ENCODE assay signal across 8 mouse cellular contexts in genomic region chr7:67199412-67199811, GRCm38 (mm10). TPM values are rescaled to one million over a fixed set of nuclear protein-coding genes. Genes with fewer than 3 reads are reported as not detected.
DNase-seq lines count a peak whose midpoint lies in the region; ATAC-seq and TF ChIP-seq lines count a peak whose summit lies in the region.

No protein-coding gene starts in this region.

- no peaks in the 10 kb centered on the region for H3K4me1 ChIP-seq in forebrain, embryonic 10.5 days
- H3K4me1 ChIP-seq in forebrain, embryonic 12.5 days = no peaks in the 10 kb centered on the region
- no peaks in the 10 kb centered on the region for H3K4me1 ChIP-seq in cortical plate, adult 2 months (ENCODE audit: control insufficient read depth, insufficient read depth, low read length)
- H3K4me1 ChIP-seq in midbrain, embryonic 11.5 days (ENCODE audit: control insufficient read depth, insufficient read depth, low read length) = no peaks in the 10 kb centered on the region

- no peak overlapping the region for H3K27ac ChIP-seq in forebrain, embryonic 10.5 days
- H3K27ac ChIP-seq in forebrain, embryonic 12.5 days = no peak overlapping the region
- H3K27ac ChIP-seq in cortical plate, adult 2 months (ENCODE audit: insufficient read depth, low read length) = no peak overlapping the region
- no peak overlapping the region for H3K27ac ChIP-seq in midbrain, embryonic 11.5 days (ENCODE audit: low read depth, low read length)

- TF ChIP-seq POLR2A in cortical plate, adult 2 months (IDR thresholded peaks at IDR 0.05; ENCODE audit: extremely low read depth, insufficient read depth, low read length) = no peak

- no peaks in the 10 kb centered on the region for H3K36me3 ChIP-seq in forebrain, embryonic 10.5 days (replicated peaks)
- H3K36me3 ChIP-seq in forebrain, embryonic 12.5 days (replicated peaks) = no peaks in the 10 kb centered on the region
- H3K36me3 ChIP-seq in midbrain, embryonic 11.5 days (ENCODE audit: control insufficient read depth, insufficient read depth, low read length) = no peaks in the 10 kb centered on the region

- peak; percentile 91 for TF ChIP-seq CTCF in cortical plate, adult 2 months (IDR thresholded peaks at IDR 0.05; ENCODE audit: extremely low read depth, insufficient read depth, low read length)

- no peaks in the 10 kb centered on the region for H3K27me3 ChIP-seq in forebrain, embryonic 10.5 days (ENCODE audit: poor library complexity, severe bottlenecking)
- H3K27me3 ChIP-seq in forebrain, embryonic 12.5 days = no peaks in the 10 kb centered on the region
- no peaks in the 10 kb centered on the region for H3K27me3 ChIP-seq in midbrain, embryonic 11.5 days (ENCODE audit: control insufficient read depth, insufficient read depth, low read length)

- 24% methylated on average over 10 of the region's 10 CpGs for WGBS in forebrain, embryonic 10.5 days
- WGBS in forebrain, embryonic 12.5 days = 23% methylated on average over 10 of the region's 10 CpGs
- WGBS in midbrain, embryonic 11.5 days = 21% methylated on average over 10 of the region's 10 CpGs

- ATAC-seq in forebrain, embryonic 12.5 days (ENCODE audit: low FRiP score) = no peak
- ATAC-seq in midbrain, embryonic 11.5 days (ENCODE audit: low FRiP score) = no peak

- peak; percentile 58 for DNase-seq in forebrain, embryonic 10.5 days (ENCODE audit: extremely low spot score, low spot score)
- peak; percentile 28 for DNase-seq in adipocyte (ENCODE audit: low spot score)
- DNase-seq in heart, adult 8-10 months (ENCODE audit: low spot score) = peak; percentile 40
- peak; percentile 41 to 53 for DNase-seq in layer of hippocampus, postnatal 14 days (ENCODE audit: low spot score in 2 of 2)
- DNase-seq in midbrain, embryonic 11.5 days (ENCODE audit: low spot score, missing footprints) = peak; percentile 94
- DNase-seq in spleen, adult 12 weeks (ENCODE audit: low spot score) = peak; percentile 29

- no peaks in the 10 kb centered on the region for H3K9me3 ChIP-seq in forebrain, embryonic 10.5 days
- H3K9me3 ChIP-seq in forebrain, embryonic 12.5 days = no peaks in the 10 kb centered on the region
- no peaks in the 10 kb centered on the region for H3K9me3 ChIP-seq in midbrain, embryonic 11.5 days (ENCODE audit: control insufficient read depth, low read length)

- H3K4me2 ChIP-seq in forebrain, embryonic 12.5 days = no peak overlapping the region
- no peak overlapping the region for H3K4me2 ChIP-seq in midbrain, embryonic 11.5 days

- H3K9ac ChIP-seq in forebrain, embryonic 12.5 days = no peak overlapping the region
- H3K9ac ChIP-seq in midbrain, embryonic 11.5 days (ENCODE audit: low read length) = no peak overlapping the region

- H3K4me3 ChIP-seq in forebrain, embryonic 10.5 days = no peak overlapping the region
- no peak overlapping the region for H3K4me3 ChIP-seq in forebrain, embryonic 12.5 days (replicated peaks)
- H3K4me3 ChIP-seq in cortical plate, adult 2 months (ENCODE audit: insufficient read depth, low read length) = no peak overlapping the region
- H3K4me3 ChIP-seq in midbrain, embryonic 11.5 days (ENCODE audit: low read depth, low read length) = no peak overlapping the region

RNA-seq across cellular contexts. Expression of gene Lysmd4, which starts 22.9 kb away (rescaled TPM):
- polyA plus RNA-seq in forebrain, embryonic 10.5 days (2016; fragmentation: Nextera tagmentation; extraction: Ambion mirVana) = 11.2 and 12.6 TPM in 2 replicates
- polyA plus RNA-seq in forebrain, embryonic 12.5 days (2016; fragmentation: Nextera tagmentation; extraction: Ambion mirVana) = 18.2 and 22.5 TPM in 2 replicates
- polyA plus RNA-seq in cortical plate, adult 2 months (2012; rRNA removed) = 55.7 and 55.8 TPM in 2 replicates
- total RNA-seq in heart, adult 8-10 months (2022) = 10 to 100 TPM; 16.9 to 20.9 (median 19.3) TPM
- 10 to 100 TPM; 31.2 to 31.4 TPM for total RNA-seq in layer of hippocampus, postnatal 14 days (2021)
- 12.5 and 12.7 TPM in 2 replicates for polyA plus RNA-seq in midbrain, embryonic 11.5 days (2014; fragmentation: Nextera tagmentation; extraction: Ambion mirVana)

Comparison
In these comparisons a context has a peak if more than half of its experiments do, and no peak if none do; other contexts are left out.
1. DNase-seq: peak in every context shown above with its lines; median percentile 94 in midbrain, embryonic 11.5 days; 58 in forebrain, embryonic 10.5 days; 47 in layer of hippocampus, postnatal 14 days; 40 in heart, adult 8-10 months; 29 in spleen, adult 12 weeks; 28 in adipocyte.